Mouse (Mus musculus) B cell, adult 62 days (primary cell): Measurements from ENCODE around the gene Krtcap3. TPM values are rescaled to one million over a fixed set of nuclear protein-coding genes. Genes with fewer than 3 reads are reported as not detected.

Experiments used
- total RNA-seq: library from RNA; stranded (reverse); gene quantifications from 4 replicates; pipeline ENCODE4 v1.2.4, GENCODE M21; 2023

Krtcap3 gene
- 24.6 to 30.6 TPM (median 28.6 TPM) in 4 replicates for total RNA-seq

DNA sequence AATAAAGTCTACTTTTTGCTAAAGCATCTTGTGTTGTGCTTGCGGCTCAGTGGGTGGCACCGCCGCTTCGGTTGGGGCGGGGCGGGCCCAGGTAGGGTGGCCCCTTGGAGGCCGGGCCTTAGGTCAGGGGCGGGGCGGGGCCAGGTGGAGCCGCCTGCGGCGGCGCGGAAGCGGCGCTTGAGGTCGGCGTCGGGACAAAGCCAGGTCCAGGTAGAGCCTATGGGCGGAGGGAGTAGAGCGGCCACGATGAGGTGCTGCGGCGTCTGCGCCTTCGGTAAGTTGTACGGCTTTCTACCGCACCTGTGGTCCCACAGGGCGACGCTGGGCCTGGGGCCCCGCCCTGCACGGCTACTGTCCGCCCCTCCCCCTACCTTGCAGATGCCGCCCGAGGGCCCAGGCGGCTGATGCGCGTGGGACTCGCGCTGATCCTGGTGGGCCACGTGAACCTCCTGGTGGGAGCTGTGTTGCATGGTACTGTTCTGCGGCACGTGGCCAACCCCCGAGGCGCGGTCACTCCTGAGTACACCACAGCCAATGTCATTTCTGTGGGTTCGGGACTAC lies at the start of gene Krtcap3:
Gene Krtcap3, plus strand, starts transcription at position 151 of the 561 bp plus-strand sequence.

DNA sequence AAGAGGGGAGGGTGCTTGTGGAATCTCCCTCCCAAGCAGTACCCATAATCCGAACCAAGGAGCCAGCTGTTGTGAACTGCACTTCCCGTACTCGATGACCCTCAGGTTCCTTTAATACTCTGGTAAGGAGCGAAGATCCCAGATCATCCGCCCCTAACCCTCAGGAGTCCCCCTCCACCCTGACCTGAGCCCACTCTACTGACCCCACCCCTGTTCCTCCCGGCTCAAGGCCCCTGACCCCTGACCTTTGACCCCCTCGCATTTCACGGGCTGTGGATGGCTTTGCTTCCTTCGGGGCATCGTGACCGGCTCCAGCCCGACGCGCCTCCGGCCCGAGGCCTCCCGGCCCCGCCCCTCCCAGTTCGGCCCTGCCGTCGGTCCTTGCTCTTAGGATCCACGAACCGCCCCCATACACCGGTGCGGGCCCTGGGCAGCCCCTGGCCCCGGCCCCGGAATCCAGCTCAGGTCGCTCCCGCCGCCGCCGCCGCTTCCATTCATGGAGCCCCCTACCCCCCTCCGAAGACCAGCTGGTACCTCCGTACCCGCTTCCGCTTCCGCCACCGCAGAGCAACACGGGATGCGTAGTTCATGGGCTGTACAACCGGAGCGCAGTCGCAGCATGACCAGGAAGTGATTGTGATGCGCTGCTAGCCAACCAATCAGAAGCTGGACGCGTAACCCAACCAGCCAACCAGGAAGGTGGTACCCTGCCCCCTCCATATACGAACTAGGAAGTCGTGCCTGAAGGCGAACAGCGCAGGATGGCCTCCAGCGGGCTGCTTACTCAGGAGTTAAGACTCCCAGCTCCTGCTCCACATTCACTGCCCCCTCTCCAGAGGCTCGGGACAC lies 49.5 kb upstream of the Krtcap3 start, which contains the start of gene Zfp513:
Gene Zfp513, minus strand, starts transcription at position 562 of the 849 bp plus-strand sequence.

DNA sequence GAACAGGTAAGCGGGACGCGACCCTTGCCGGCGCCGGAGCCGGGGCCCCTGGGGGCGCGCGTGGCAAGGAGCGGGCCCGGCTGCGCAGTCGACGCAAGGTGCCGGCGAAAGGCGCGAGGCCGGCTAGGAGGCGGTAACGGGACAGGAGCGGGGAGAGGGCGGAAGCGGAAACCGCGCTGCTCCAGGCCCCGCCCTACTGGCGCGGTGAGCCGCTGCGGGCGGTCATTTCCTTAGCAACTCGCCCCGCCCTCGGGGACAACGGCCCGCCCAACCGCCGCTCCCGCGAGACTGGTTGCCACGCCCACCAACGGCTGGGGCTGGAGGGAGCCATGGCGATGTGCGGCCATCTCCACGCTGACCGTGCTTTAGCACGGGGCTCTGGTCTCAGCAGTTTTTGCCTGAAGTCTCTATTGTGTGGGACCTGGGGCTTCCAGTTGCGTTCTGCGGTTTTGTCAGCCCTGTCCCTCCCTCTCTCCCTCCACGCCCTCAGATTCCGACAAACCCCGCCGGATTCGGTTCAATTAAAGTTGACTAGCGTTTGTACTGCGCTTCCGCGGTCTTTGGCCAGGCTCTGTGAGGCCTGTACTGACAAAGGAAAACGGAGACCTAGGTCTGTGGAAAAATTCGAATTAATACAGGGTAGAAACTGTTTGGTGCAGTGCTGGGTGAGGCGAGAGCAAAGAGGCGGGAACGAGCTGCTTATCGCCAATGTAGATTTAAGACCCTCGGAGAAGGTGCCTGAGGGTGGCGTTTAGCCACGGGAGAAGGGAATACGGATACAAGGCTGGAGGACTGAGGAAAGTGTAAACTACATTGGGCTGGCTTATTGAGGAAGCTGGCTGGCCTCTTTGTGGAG lies 30.8 kb upstream of the Krtcap3 start, which contains the start of gene Ppm1g:
Gene Ppm1g, minus strand, starts transcription at position 240 of the 856 bp plus-strand sequence.

DNA sequence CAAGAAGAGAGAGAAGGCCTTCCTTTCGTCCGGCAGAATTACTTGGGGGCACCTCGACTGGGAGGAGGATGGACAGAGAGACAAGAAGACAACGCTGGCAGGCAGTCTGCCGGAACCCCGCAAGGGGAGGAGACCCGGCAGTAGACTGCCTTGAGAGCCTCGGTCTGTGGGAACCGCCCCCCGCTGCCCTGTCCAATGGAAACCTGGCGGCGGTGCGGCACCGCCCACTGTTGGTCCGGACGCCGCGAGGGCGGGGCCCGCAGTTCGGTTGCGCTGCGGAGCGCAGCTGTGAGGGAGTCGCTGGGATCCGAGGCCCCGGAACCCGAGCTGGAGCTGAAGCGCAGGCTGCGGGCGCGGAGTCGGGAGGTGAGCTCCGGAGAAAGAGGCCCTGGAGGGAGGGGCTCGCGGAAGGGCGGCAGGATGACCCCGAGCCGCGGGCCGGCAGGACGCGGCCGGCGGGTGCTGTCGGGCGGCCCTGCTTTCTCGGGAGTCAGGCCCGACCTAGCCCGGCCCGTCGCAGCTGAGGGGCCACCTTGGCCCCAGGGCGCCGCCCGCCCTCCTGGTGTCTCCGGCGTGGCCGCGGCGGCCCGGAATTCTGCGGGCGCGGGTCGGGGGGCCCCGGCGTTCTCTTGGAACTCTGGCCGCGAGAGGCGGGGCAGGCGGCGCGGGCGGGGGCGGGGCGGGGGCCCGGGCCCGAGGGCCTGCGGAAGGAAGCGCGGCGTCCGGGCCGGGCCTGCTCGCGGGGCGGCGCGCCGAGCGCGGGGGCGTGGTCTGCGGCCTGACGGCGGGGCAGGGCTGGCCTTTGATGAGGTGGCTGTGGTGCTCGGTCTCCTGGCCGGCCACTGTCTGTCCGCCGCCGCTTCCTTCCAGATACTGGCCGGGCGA lies 10.6 kb upstream of the Krtcap3 start, which contains the start of the genes Nrbp1 and Gm9970:
Gene Nrbp1, plus strand, starts transcription at position 228 of the 885 bp plus-strand sequence.
Gene Gm9970, minus strand, starts transcription at position 596 of the 885 bp plus-strand sequence.

DNA sequence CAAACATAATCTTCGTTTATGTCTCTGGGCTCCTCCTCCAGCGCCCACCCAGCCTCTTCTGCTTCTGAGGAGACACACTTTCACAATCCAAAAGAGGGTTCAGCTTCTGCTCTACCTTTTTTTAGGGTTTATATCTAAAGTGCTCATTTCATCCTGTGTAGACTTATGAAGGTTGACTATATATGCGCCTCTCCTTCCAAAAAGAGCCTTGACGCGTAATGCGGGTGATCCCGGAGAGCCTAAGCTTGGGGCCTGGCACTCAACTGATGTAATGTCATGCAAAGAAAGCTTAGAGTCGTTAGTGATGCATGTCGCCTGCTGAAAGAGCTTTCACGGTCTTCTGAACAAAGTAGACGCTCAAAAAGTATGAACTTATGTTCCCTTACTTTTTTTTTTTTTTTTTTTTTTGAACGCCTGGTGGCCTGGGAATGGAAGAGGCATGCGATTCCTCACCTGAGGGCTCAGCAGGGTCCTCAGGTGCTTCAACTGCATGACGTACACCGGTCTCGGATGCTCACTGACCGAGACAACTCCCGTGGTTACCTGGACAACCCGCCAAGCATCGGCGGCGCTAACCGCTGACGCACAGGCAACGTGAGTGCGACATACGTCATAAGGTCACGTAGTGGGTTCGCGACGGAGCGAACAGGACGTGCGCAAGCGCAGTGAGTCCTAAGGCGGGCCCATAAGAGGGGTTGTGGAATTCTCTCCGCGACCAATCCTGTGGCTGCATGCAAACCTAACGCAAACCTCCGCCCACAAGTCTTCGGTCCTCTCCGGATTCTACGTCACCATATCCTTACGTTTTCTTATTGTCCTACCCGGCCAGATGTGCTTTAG lies 39.2 kb downstream of the Krtcap3 start, which contains the start of gene Ift172:
Gene Ift172, minus strand, starts transcription at position 596 of the 840 bp plus-strand sequence.

DNA sequence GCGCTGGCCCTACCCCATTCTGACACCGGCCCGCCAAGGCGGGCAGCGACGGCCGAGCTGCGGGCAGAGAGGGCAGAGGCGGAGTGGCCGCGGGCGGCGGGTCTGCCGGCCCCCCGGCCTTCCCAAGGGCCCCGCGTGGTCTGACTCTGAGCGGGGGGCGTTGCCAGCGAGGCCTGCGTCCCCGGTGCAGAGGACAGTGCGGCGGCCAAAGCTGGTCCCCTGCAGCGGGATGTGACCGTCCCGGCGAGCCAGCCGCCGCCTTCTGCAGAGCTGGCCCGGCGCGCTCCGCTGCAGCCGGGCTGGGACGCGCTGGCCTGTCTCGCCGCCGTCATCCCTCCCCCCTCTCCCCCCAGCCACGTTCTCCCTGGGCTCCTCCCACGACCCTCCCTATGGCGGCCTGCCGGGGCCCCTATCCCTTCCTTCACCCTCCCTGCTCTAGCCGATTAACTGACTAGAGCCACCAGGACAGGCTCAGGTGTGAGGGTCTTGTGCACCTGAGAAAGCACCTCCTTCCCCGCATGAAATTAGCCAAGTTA lies 44.2 kb downstream of the Krtcap3 start, which contains the start of gene Fndc4:
Gene Fndc4, minus strand, starts transcription at position 475 of the 536 bp plus-strand sequence.

DNA sequence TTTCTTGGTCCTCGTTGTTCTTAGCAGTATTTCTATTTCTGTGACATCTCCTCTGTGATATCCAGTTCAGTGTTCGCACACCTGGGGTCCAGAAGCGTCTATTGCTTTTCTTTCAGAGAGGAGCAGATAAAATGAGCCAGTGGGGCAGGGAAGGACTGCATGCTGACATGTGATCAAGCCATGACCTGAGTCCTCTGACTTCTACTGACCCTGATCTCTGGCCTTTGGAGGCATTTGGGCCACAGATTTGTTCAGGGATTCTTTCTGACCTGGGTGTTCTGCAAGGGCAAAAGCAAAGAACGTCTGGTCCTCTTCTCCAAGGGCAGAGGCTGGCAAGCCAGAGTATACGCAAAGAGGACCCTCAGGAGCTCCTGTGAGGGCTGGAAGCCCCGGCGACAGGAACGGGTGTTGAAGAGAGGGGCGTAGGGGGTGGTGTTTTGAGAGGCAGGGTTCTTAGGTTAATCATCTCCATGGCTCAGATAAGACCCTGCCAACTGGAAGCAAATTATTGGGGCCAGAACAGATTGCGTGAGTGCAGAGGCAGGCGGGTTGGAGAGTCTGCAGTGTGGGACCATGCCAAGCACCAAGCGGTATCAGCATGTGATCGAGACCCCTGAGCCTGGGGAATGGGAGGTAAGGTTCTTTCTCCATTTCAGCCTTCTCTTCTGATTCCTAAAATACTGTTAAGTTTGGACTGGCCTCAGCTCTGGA lies 45.7 kb downstream of the Krtcap3 start, which contains the start of gene Gckr:
Gene Gckr, plus strand, starts transcription at position 397 of the 711 bp plus-strand sequence.

Other genes starting within 250 kb of the Krtcap3 start
- 37.9 to 46.1 TPM (median 41.7 TPM) in 4 replicates for gene Atraid, start 203.4 kb upstream of the Krtcap3 start, total RNA-seq
- 7.6 to 20.0 TPM (median 10.9 TPM) in 4 replicates for gene Slc5a6, start 202.8 kb upstream of the Krtcap3 start, total RNA-seq
- gene Cad, start 196.9 kb upstream of the Krtcap3 start, total RNA-seq = 54.8 to 65.9 TPM (median 59.3 TPM) in 4 replicates
- not detected in 4 replicates for gene Dnajc5g, start 145.4 kb upstream of the Krtcap3 start, total RNA-seq
- 0.25 to 0.92 TPM (median 0.47 TPM) in 4 replicates for gene Slc30a3, start 143.5 kb upstream of the Krtcap3 start, total RNA-seq
- not detected in 4 replicates for gene Trim54, start 135.0 kb upstream of the Krtcap3 start, total RNA-seq
- not detected in 4 replicates for gene Ucn, start 112.9 kb upstream of the Krtcap3 start, total RNA-seq
- gene Mpv17, start 97.4 kb upstream of the Krtcap3 start, total RNA-seq = 17.5 to 21.4 TPM (median 20.8 TPM) in 4 replicates
- gene Gm29609, start 71.8 kb upstream of the Krtcap3 start, total RNA-seq = 3.7 to 7.9 TPM (median 4.9 TPM) in 4 replicates
- 190 to 210 TPM (median 197 TPM) in 4 replicates for gene Gtf3c2, start 71.5 kb upstream of the Krtcap3 start, total RNA-seq
- 76.6 to 85.0 TPM (median 80.1 TPM) in 4 replicates for gene Snx17, start 58.5 kb upstream of the Krtcap3 start, total RNA-seq
- gene Eif2b4, start 58.3 kb upstream of the Krtcap3 start, total RNA-seq = 35.8 to 48.8 TPM (median 48.1 TPM) in 4 replicates
- gene Zfp513, start 49.4 kb upstream of the Krtcap3 start, total RNA-seq = 63.4 to 83.9 TPM (median 65.2 TPM) in 4 replicates
- 155 to 180 TPM (median 177 TPM) in 4 replicates for gene Ppm1g, start 31.0 kb upstream of the Krtcap3 start, total RNA-seq
- 324 to 366 TPM (median 340 TPM) in 4 replicates for gene Nrbp1, start 10.8 kb upstream of the Krtcap3 start, total RNA-seq
- 1.2 TPM in 1 of 4 replicates, not detected in the others for gene Gm9970, start 10.5 kb upstream of the Krtcap3 start, total RNA-seq
- 35.4 to 45.0 TPM (median 40.9 TPM) in 4 replicates for gene Ift172, start 39.4 kb downstream of the Krtcap3 start, total RNA-seq
- 0.63 to 3.9 TPM (median 1.9 TPM) in 4 replicates for gene Fndc4, start 44.4 kb downstream of the Krtcap3 start, total RNA-seq
- gene Gckr, start 45.8 kb downstream of the Krtcap3 start, total RNA-seq = 0.24 TPM in 1 of 4 replicates, not detected in the others
- 39.7 to 44.4 TPM (median 41.8 TPM) in 4 replicates for gene Zfp512, start 200.7 kb downstream of the Krtcap3 start, total RNA-seq
- 1.4 to 1.6 TPM (median 1.5 TPM) in 4 replicates for gene 4930548H24Rik, start 234.0 kb downstream of the Krtcap3 start, total RNA-seq
- gene Gpn1, start 243.1 kb downstream of the Krtcap3 start, total RNA-seq = 51.8 to 60.6 TPM (median 54.0 TPM) in 4 replicates